Mouse (Mus musculus): ENCODE data around the gene Gnaq. TPM values are rescaled to one million over a fixed set of nuclear protein-coding genes. Genes with fewer than 3 reads are reported as not detected.

Gene Gnaq
- 87.3 TPM for polyA plus RNA-seq (2014; fragmentation: Illumina TruSeq; extraction: RNeasy Lipid Tissue Mini Kit (QIAGEN cat#74804); ENCODE audit: low read depth, low replicate concordance)

GRCm38 (mm10) chr19:16132791-16132864 is at the start of gene Gnaq:
Gene Gnaq, plus strand, starts transcription at chr19:16132831.

GRCm38 (mm10) chr19:16435531-16436231 is 303.1 kb downstream of the Gnaq start, which contains the start of gene Gna14:
Gene Gna14, plus strand, starts transcription at chr19:16435762.

Other genes starting within 250 kb of the Gnaq start
- gene Psat1, start 185.5 kb upstream of the Gnaq start, polyA plus RNA-seq (2014; fragmentation: Illumina TruSeq; extraction: RNeasy Lipid Tissue Mini Kit (QIAGEN cat#74804); ENCODE audit: low read depth, low replicate concordance) = 41.3 TPM
- 8.6 TPM for gene Cep78, start 147.8 kb upstream of the Gnaq start, polyA plus RNA-seq (2014; fragmentation: Illumina TruSeq; extraction: RNeasy Lipid Tissue Mini Kit (QIAGEN cat#74804); ENCODE audit: low read depth, low replicate concordance)

Data from adrenal gland, adult 10 weeks (tissue).